Mouse (Mus musculus) cerebellum, adult 8-10 months (tissue): Measurements from ENCODE around the gene Kcnip1.

ENCODE experiments used
- DNase-seq: peaks from one replicate; pipeline ENCODE4 v3.0.0; 2022

The Kcnip1 gene

GRCm38 (mm10) chr11:33890382-33890781 lies 102.6 kb downstream of the Kcnip1 start:
- DNase-seq = no peak

GRCm38 (mm10) chr11:33887660-33888059 lies 105.3 kb downstream of the Kcnip1 start:
- DNase-seq = no peak

- no peak for DNase-seq
Observed at GRCm38 (mm10) chr11:33885981-33886380, 107.0 kb downstream of the Kcnip1 start.

- DNase-seq = no peak
Observed at GRCm38 (mm10) chr11:33882731-33883328, 110.1 kb downstream of the Kcnip1 start.

GRCm38 (mm10) chr11:33874925-33875324 lies 118.0 kb downstream of the Kcnip1 start:
- DNase-seq = no peak

GRCm38 (mm10) chr11:33873071-33873781 lies 119.7 kb downstream of the Kcnip1 start:
- no peak for DNase-seq

- no peak for DNase-seq
Observed at GRCm38 (mm10) chr11:33872716-33873048, 120.3 kb downstream of the Kcnip1 start.

GRCm38 (mm10) chr11:33871998-33872715 lies 120.8 kb downstream of the Kcnip1 start:
- no peak for DNase-seq

GRCm38 (mm10) chr11:33870246-33870645 lies 122.7 kb downstream of the Kcnip1 start:
- no peak for DNase-seq

- no peak for DNase-seq
Observed at GRCm38 (mm10) chr11:33869559-33869958, 123.4 kb downstream of the Kcnip1 start.

- DNase-seq = no peak
Observed at GRCm38 (mm10) chr11:33866775-33867174, 126.2 kb downstream of the Kcnip1 start.

- DNase-seq = no peak
Observed at GRCm38 (mm10) chr11:33864245-33864644, 128.7 kb downstream of the Kcnip1 start.

- DNase-seq = no peak
Observed at GRCm38 (mm10) chr11:33861823-33862222, 131.1 kb downstream of the Kcnip1 start.

- DNase-seq = no peak
Observed at GRCm38 (mm10) chr11:33860905-33861582, 131.9 kb downstream of the Kcnip1 start.

GRCm38 (mm10) chr11:33849614-33850013 lies 143.3 kb downstream of the Kcnip1 start:
- DNase-seq = no peak

GRCm38 (mm10) chr11:33848685-33849084 lies 144.3 kb downstream of the Kcnip1 start:
- DNase-seq = no peak

- DNase-seq = no peak
Observed at GRCm38 (mm10) chr11:33845931-33846330, 147.0 kb downstream of the Kcnip1 start.

- no peak for DNase-seq
Observed at GRCm38 (mm10) chr11:33843294-33843864, 149.6 kb downstream of the Kcnip1 start.

GRCm38 (mm10) chr11:33839049-33839448 lies 153.9 kb downstream of the Kcnip1 start:
- no peak for DNase-seq

GRCm38 (mm10) chr11:33829774-33830173 lies 163.2 kb downstream of the Kcnip1 start:
- DNase-seq = no peak

GRCm38 (mm10) chr11:33827829-33828206 lies 165.1 kb downstream of the Kcnip1 start:
- peak; percentile 88 for DNase-seq

- peak; percentile 58 for DNase-seq
Observed at GRCm38 (mm10) chr11:33827085-33827828, 165.7 kb downstream of the Kcnip1 start.
